Mouse (Mus musculus) heart, embryonic 14.5 days (tissue): ENCODE results near the gene Gm16503. TPM values are rescaled to one million over a fixed set of nuclear protein-coding genes. Genes with fewer than 3 reads are reported as not detected.
"Not testable (repeated sequence)": the region's sequence is repeated elsewhere in the genome, so short reads cannot be mapped to it uniquely, and the experiment has no call there.

ENCODE experiments used
- ATAC-seq: fragments of 200-750 bp; cut with Nextera tagmentation; 2 replicates; pipeline ENCODE4 v1.8.0; 2017; ENCODE audit warnings: low read depth, moderate TSS enrichment; ENCODE audit not compliant: insufficient number of reproducible peaks, insufficient read depth, low FRiP score
- H3K27ac ChIP-seq, 2 experiments: fragments of 200-500 bp in 1 of 2; fragments of 300-500 bp in 1 of 2; sonication (generic) in 1 of 2; replicated peaks in 1 of 2; 2 replicates each; pipeline ENCODE4 v1.5.1; 2012 to 2014; ENCODE audit warnings: low read depth in 2 of 2, low read length in 2 of 2, control low read depth in 1 of 2, mild to moderate bottlenecking in 1 of 2, mixed read lengths in 1 of 2; ENCODE audit not compliant: control insufficient read depth in 1 of 2, insufficient read depth in 1 of 2
- H3K27me3 ChIP-seq: fragments of 300-500 bp; sonication (generic); 2 replicates; pipeline ENCODE4 v1.6.1; 2014; ENCODE audit warnings: mild to moderate bottlenecking, low read length, control low read depth; ENCODE audit not compliant: control insufficient read depth, insufficient read depth
- H3K36me3 ChIP-seq: fragments of 300-500 bp; sonication (generic); 2 replicates; pipeline ENCODE4 v1.6.1; 2014; ENCODE audit warnings: mild to moderate bottlenecking, control low read depth, low read length, mixed read lengths; ENCODE audit not compliant: control insufficient read depth, insufficient read depth
- H3K4me1 ChIP-seq, 2 experiments: fragments of 200-500 bp in 1 of 2; fragments of 300-500 bp in 1 of 2; sonication (generic) in 1 of 2; 2 replicates each; pipeline ENCODE4 v1.6.1; 2012 to 2014; ENCODE audit warnings: low read length in 2 of 2, control low read depth in 1 of 2, mixed read lengths in 1 of 2; ENCODE audit not compliant: control insufficient read depth in 2 of 2, insufficient read depth in 2 of 2
- H3K4me2 ChIP-seq: fragments of 300-500 bp; sonication (generic); 2 replicates; pipeline ENCODE4 v1.6.1; 2014; ENCODE audit warnings: mild to moderate bottlenecking, low read length
- H3K4me3 ChIP-seq, 2 experiments: fragments of 200-500 bp in 1 of 2; fragments of 300-500 bp in 1 of 2; sonication (generic) in 1 of 2; 2 replicates each; pipeline ENCODE4 v1.5.1; 2012 to 2014; ENCODE audit warnings: low read length in 2 of 2, mild to moderate bottlenecking in 2 of 2, control low read depth in 1 of 2, low read depth in 1 of 2, moderate library complexity in 1 of 2; ENCODE audit not compliant: control insufficient read depth in 1 of 2, insufficient read depth in 1 of 2
- H3K9ac ChIP-seq: fragments of 300-500 bp; sonication (generic); 2 replicates; pipeline ENCODE4 v1.6.1; 2014; ENCODE audit warnings: mild to moderate bottlenecking, low read length
- H3K9me3 ChIP-seq: fragments of 300-500 bp; sonication (generic); 2 replicates; pipeline ENCODE4 v1.6.1; 2016; ENCODE audit warnings: low read length, control low read depth; ENCODE audit not compliant: control insufficient read depth
- WGBS: fragments of 180-500 bp; shearing (Covaris S2); extraction: QIAGEN DNeasy Blood & Tissue Kit; methylation state at CpG from one replicate; pipeline ENCODE4 v1.1.7; 2014; 5-methylcytosine and 5-hydroxymethylcytosine counted together
- polyA plus RNA-seq: library from polyadenylated mRNA; unstranded; fragments of >200 nt; fragmentation: Nextera tagmentation; extraction: Ambion mirVana; gene quantifications from 2 replicates; pipeline ENCODE4 v1.2.1, GENCODE M21; 2014

Gm16503 gene
- 0.32 and 0.36 TPM in 2 replicates for polyA plus RNA-seq

DNA sequence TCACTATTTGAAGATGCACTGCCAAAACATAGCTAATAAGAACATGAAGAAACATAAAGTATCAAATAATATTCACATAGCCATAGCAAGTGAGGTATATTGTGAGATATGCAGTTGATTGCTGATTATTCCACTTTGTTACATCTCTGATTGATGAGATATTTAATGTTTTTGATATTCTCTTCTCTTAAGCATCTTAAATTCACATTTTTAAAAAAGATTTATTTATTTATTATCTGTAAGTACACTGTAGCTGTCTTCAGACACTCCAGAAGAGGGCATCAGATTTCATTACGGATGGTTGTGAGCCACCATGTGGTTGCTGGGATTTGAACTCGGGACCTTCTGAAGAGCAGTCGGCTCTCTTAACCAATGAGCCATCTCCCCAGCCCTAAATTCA is at the start of gene Gm16503:
Gene Gm16503 (plus strand): TSS at position 301 of the 400 bp plus-strand sequence.
- not testable (repeated sequence) for H3K4me2 ChIP-seq, H3K4me3 ChIP-seq, H3K4me1 ChIP-seq, ATAC-seq, H3K27me3 ChIP-seq, H3K9ac ChIP-seq, H3K36me3 ChIP-seq, H3K27ac ChIP-seq
- WGBS: 74% methylated on average over 3 of the region's 3 CpGs
- H3K9me3 ChIP-seq: peaks cover 46% of the 10 kb centered on the region

DNA sequence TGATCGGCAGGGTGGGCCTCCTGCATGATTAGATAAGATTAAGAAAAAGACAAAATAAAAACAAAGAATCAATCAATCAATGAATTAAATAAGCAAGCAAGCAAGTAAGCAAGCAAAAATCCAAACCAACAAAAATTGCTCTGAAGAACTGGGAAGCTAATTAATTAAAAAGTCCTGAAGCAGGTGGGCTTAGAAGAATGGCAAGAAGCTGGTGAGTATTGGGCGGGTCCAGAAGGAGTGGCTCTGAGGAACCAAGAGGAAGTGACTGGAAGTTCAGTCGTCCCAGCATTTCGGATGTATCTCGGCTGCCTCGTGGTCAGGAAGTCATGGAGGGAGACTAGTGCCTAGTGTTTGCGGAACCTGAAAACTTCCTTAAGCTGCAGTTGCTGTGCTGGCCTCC is 47.9 kb upstream of the Gm16503 start, which contains the start of gene Zfp982:
Gene Zfp982 (plus strand): TSS at position 301 of the 400 bp plus-strand sequence.
- H3K4me2 ChIP-seq, H3K4me1 ChIP-seq, H3K4me3 ChIP-seq, H3K27ac ChIP-seq, H3K36me3 ChIP-seq, H3K27me3 ChIP-seq, H3K9ac ChIP-seq, ATAC-seq: not testable (repeated sequence)
- WGBS: 67% methylated on average over 7 of the region's 7 CpGs
- H3K9me3 ChIP-seq: peaks cover 28% of the 10 kb centered on the region

DNA sequence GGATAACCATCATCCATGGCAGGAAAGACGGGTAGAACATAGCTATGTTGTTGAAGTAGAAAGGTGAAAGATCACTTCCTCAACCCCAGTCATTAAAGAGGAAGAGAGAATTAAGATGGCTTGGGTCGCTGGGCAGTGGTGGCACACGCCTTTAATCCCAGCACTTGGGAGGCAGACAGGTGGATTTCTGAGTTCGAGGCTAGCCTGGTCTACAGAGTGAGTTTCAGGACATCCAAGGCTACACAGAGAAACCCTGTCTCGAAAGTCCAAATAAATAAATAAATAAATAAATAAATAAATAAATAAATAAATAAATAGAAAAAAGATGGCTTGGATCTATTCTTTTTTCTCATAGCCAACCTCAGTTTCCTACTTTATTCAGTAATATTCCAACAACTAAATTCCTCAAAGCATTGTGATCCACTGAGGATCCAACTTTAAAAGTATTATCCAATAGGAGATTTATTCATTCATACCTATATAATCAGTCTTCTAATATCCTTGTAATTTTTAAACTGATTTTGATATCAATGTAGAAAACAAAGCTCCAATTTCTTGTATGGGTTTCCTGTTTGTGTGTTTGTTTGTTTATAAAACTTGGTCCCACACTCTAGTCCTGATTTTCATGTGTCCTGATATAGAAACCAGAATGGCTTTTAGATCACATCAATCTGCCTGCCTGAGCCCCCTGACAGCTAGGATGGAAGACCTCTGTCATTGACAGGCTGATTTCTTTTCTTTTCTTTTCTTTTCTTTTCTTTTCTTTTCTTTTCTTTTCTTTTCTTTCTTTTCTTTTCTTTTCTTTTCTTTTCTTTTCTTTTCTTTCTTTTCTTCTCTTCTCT is 41.0 kb upstream of the Gm16503 start:
- not testable (repeated sequence) for H3K4me2 ChIP-seq, H3K4me1 ChIP-seq, H3K36me3 ChIP-seq, H3K27ac ChIP-seq, H3K9ac ChIP-seq, ATAC-seq, H3K4me3 ChIP-seq, H3K27me3 ChIP-seq
- 83% methylated on average over 5 of the region's 5 CpGs for WGBS
- H3K9me3 ChIP-seq: peaks cover 11% of the 10 kb centered on the region; the same call in 1 of the 2 replicates

DNA sequence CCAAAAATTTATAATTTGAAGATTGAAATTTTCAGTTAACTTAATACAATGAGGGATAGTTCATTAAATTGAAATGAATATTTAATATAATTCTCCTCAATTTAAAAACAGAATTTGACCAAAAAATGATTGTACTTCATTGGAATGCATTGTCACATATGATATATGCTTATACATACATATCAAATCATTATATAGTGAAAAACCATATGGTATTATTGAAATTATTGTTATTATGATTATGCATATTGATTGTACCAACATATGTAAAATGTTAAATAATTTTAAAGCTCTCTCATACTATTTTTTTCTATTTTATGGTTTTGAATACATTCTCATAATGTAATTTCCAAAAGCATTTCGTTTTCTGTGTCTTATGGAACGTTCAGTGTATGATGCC is 30.8 kb upstream of the Gm16503 start:
- Histone ChIP-seq H3K4me1 (no peaks in the 10 kb centered on the region), H3K4me2 (no peak overlapping the region), H3K9ac (no peak overlapping the region), H3K4me3 (no peak overlapping the region), H3K27me3 (no peaks in the 10 kb centered on the region), H3K36me3 (no peaks in the 10 kb centered on the region), H3K27ac (no peak overlapping the region), H3K9me3 (peaks cover 28% of the 10 kb centered on the region)
- 74% methylated on average over 2 of the region's 2 CpGs for WGBS
- ATAC-seq: no peak

DNA sequence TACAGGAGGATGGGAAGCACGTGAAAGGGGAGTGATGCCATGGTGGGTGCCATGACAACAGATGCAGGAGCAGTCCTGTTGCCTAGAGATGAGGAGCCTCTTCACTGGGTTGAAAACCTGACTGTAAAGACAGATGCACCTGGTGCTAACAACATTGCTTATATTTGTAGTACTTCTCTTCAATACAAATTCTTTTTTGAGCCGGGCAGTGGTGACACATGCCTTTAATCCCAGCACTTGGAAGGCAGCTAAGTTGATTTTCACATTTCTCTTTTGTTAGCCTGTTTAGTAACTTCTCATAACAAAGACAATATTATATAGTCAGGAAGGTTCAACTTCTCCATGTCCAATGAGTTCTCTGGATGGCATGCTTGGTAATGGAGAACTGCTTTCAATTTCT is 21.0 kb upstream of the Gm16503 start:
- 61% methylated on average over 2 of the region's 2 CpGs for WGBS
- H3K9me3 ChIP-seq: peaks cover 64% of the 10 kb centered on the region
- no peak overlapping the region for H3K27ac ChIP-seq
- no peak overlapping the region for H3K4me3 ChIP-seq
- no peak overlapping the region for H3K9ac ChIP-seq
- no peak overlapping the region for H3K4me2 ChIP-seq
- no peaks in the 10 kb centered on the region for H3K36me3 ChIP-seq
- no peaks in the 10 kb centered on the region for H3K27me3 ChIP-seq
- H3K4me1 ChIP-seq: no peaks in the 10 kb centered on the region
- no peak; the same call in 1 of the 2 replicates for ATAC-seq

DNA sequence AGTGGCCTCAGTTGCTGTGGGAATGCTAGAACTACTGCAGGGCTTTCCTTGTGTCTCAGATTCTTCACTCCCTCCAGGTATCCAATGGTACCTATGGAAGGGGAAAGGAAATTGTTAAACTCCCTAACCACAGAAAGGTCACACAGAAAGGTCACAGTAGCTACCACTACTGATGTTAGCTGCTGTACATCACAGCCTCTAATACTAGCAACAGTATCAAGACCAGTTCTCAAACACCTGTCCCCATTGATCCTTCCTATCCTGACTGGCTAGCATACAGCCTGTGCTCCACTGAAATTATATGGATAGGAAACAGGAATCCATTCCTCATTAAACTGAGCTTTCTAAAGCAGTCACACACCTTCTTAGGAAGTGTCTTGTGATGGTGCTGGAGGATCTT is 19.9 kb upstream of the Gm16503 start:
- Histone ChIP-seq H3K4me2 (no peak overlapping the region), H3K27me3 (no peaks in the 10 kb centered on the region), H3K36me3 (no peaks in the 10 kb centered on the region), H3K9me3 (peaks cover 66% of the 10 kb centered on the region), H3K4me1 (no peaks in the 10 kb centered on the region), H3K4me3 (no peak overlapping the region), H3K9ac (no peak overlapping the region), H3K27ac (no peak overlapping the region)
- ATAC-seq: no peak

DNA sequence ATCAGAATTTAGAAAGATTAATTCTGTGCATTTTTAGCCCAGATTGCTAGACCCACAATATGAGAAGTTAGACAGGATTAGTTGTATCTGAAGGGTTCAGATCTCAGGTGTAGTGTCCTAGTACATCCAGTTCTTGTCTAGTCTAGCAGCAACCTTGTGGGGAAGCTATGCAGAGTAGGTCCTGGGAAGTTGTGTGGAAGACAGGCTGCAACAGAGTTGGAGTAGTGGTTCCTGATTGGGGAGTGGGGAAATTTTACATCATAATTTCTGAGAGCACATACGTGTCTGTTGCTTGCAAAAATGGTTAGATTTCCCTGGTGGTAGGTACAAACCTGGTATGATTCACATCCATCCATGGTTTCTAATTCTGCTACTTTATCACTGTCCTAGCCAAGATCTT is 14.9 kb upstream of the Gm16503 start:
- no peak for ATAC-seq

DNA sequence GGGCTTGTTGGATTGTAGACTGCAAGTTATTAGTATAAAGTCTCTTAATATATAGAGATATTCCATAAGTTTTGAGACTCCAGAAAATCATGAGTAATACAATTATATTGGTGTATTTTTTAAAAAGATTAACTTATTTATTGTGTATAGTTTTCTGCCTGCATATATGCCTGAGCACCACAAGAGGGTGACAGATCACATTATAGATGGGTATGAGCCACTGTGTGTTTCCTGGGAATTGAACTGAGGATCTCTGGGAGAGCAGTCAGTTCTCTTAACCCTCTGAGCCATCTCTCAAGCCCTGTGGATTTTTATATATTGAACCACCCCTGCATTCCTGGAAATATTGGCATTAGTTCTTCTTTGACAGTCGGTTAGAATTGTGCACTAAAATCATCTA is 9.7 kb upstream of the Gm16503 start:
- Histone ChIP-seq H3K27ac (no peak overlapping the region), H3K9ac (no peak overlapping the region), H3K36me3 (no peaks in the 10 kb centered on the region), H3K27me3 (no peaks in the 10 kb centered on the region), H3K4me1 (no peaks in the 10 kb centered on the region), H3K4me2 (no peak overlapping the region), H3K9me3 (peaks cover 37% of the 10 kb centered on the region), H3K4me3 (no peak overlapping the region)
- WGBS: 74% methylated on average over 1 of the region's 1 CpGs
- no peak for ATAC-seq

More for the DNA sequence above, 14.9 kb upstream of the Gm16503 start:
- Histone ChIP-seq H3K9ac (no peak overlapping the region), H3K4me3 (no peak overlapping the region), H3K4me2 (no peak overlapping the region), H3K27ac (no peak overlapping the region), H3K9me3 (peaks cover 51% of the 10 kb centered on the region), H3K27me3 (no peaks in the 10 kb centered on the region), H3K36me3 (no peaks in the 10 kb centered on the region), H3K4me1 (no peaks in the 10 kb centered on the region)
- 66% methylated on average over 1 of the region's 1 CpGs for WGBS
